ENCODE assay signal across 10 mouse cellular contexts in genomic region chr5:132774141-132774680, GRCm38 (mm10).
"Had no signal": no experiment of that assay in that cellular context is flagged by ENCODE, and none has a peak within 500 bp of the region (broad histone marks: within the 10 kb centered on the region; RNA-seq: fewer than 3 reads in every experiment).

No protein-coding gene starts in this region.

- DNase-seq: kidney, postnatal 10 days; kidney, postnatal 4 days; liver; liver, embryonic 13.5 days; liver, postnatal 0 days; lung, postnatal 36 days; midbrain, embryonic 14.5 days; right cerebral cortex, postnatal 25 days; thymus, adult 18-20 months; thymus, postnatal 14 days had no signal
